Mouse (Mus musculus): ENCODE data around the gene Mrpl51. TPM values are rescaled to one million over a fixed set of nuclear protein-coding genes. Genes with fewer than 3 reads are reported as not detected.

Mrpl51 gene
- polyA plus RNA-seq, 1 experiment from 2014 or later: 202 TPM

- no peaks in the 10 kb centered on the region for H3K27me3 ChIP-seq (ENCODE audit: control insufficient read depth, insufficient read depth, low read length)
- ATAC-seq (ENCODE audit: insufficient number of reproducible peaks, insufficient read depth, low FRiP score, low read depth): no peak
- peak overlapping the region; percentile 55 for H3K4me3 ChIP-seq (ENCODE audit: low read depth, low read length)
- 37% methylated on average over 5 of the region's 5 CpGs for WGBS
- H3K27ac ChIP-seq (ENCODE audit: low read length): peak overlapping the region; percentile 96
- no peaks in the 10 kb centered on the region for H3K9me3 ChIP-seq (ENCODE audit: control insufficient read depth, low read depth, low read length)
- H3K9ac ChIP-seq (replicated peaks; ENCODE audit: low read depth, low read length): peak overlapping the region; percentile 69
- peaks cover 32% of the 10 kb centered on the region for H3K36me3 ChIP-seq (ENCODE audit: control insufficient read depth, insufficient read depth, low read length)
- H3K4me1 ChIP-seq (ENCODE audit: control insufficient read depth, insufficient read depth, low read length): peaks cover 3% of the 10 kb centered on the region; the same call in 1 of the 2 replicates
- H3K4me2 ChIP-seq (replicated peaks; ENCODE audit: low read depth, low read length): peak overlapping the region; percentile 94
Observed at GRCm38 (mm10) chr6:125192841-125193240, 1.2 kb downstream of the Mrpl51 start.

GRCm38 (mm10) chr6:125193390-125193789, 1.8 kb downstream of the Mrpl51 start:
- Histone ChIP-seq H3K4me1 (ENCODE audit: control insufficient read depth, insufficient read depth, low read length) (peaks cover 3% of the 10 kb centered on the region; the same call in 1 of the 2 replicates), H3K4me3 (ENCODE audit: low read depth, low read length) (no peak overlapping the region), H3K9me3 (ENCODE audit: control insufficient read depth, low read depth, low read length) (no peaks in the 10 kb centered on the region), H3K9ac (replicated peaks; ENCODE audit: low read depth, low read length) (no peak overlapping the region), H3K4me2 (replicated peaks; ENCODE audit: low read depth, low read length) (no peak overlapping the region), H3K36me3 (ENCODE audit: control insufficient read depth, insufficient read depth, low read length) (peaks cover 28% of the 10 kb centered on the region), H3K27me3 (ENCODE audit: control insufficient read depth, insufficient read depth, low read length) (no peaks in the 10 kb centered on the region), H3K27ac (ENCODE audit: low read length) (no peak overlapping the region)
- no peak for ATAC-seq (ENCODE audit: insufficient number of reproducible peaks, insufficient read depth, low FRiP score, low read depth)
- 55% methylated on average over 7 of the region's 7 CpGs for WGBS

- no peak overlapping the region for H3K27ac ChIP-seq (ENCODE audit: low read length)
- WGBS: 39% methylated on average over 1 of the region's 1 CpGs
Observed at GRCm38 (mm10) chr6:125195541-125196075, 4.0 kb downstream of the Mrpl51 start.

GRCm38 (mm10) chr6:125196301-125196700, 4.7 kb downstream of the Mrpl51 start:
- no peak for ATAC-seq (ENCODE audit: insufficient number of reproducible peaks, insufficient read depth, low FRiP score, low read depth)
- Histone ChIP-seq H3K4me3 (ENCODE audit: low read depth, low read length) (no peak overlapping the region), H3K27me3 (ENCODE audit: control insufficient read depth, insufficient read depth, low read length) (no peaks in the 10 kb centered on the region), H3K9ac (replicated peaks; ENCODE audit: low read depth, low read length) (no peak overlapping the region), H3K4me1 (ENCODE audit: control insufficient read depth, insufficient read depth, low read length) (peaks cover 3% of the 10 kb centered on the region; the same call in 1 of the 2 replicates), H3K9me3 (ENCODE audit: control insufficient read depth, low read depth, low read length) (no peaks in the 10 kb centered on the region), H3K27ac (ENCODE audit: low read length) (no peak overlapping the region), H3K4me2 (replicated peaks; ENCODE audit: low read depth, low read length) (no peak overlapping the region), H3K36me3 (ENCODE audit: control insufficient read depth, insufficient read depth, low read length) (peaks cover 16% of the 10 kb centered on the region; the same call in 1 of the 2 replicates)
- WGBS: 71% methylated on average over 3 of the region's 3 CpGs

More at GRCm38 (mm10) chr6:125195541-125196075, 4.0 kb downstream of the Mrpl51 start:
- peaks cover 3% of the 10 kb centered on the region; the same call in 1 of the 2 replicates for H3K4me1 ChIP-seq (ENCODE audit: control insufficient read depth, insufficient read depth, low read length)
- H3K9ac ChIP-seq (replicated peaks; ENCODE audit: low read depth, low read length): no peak overlapping the region
- H3K4me2 ChIP-seq (replicated peaks; ENCODE audit: low read depth, low read length): no peak overlapping the region
- peaks cover 16% of the 10 kb centered on the region; the same call in 1 of the 2 replicates for H3K36me3 ChIP-seq (ENCODE audit: control insufficient read depth, insufficient read depth, low read length)
- H3K27me3 ChIP-seq (ENCODE audit: control insufficient read depth, insufficient read depth, low read length): no peaks in the 10 kb centered on the region
- H3K9me3 ChIP-seq (ENCODE audit: control insufficient read depth, low read depth, low read length): no peaks in the 10 kb centered on the region
- ATAC-seq (ENCODE audit: insufficient number of reproducible peaks, insufficient read depth, low FRiP score, low read depth): no peak
- no peak overlapping the region for H3K4me3 ChIP-seq (ENCODE audit: low read depth, low read length)

- Histone ChIP-seq H3K9ac (replicated peaks; ENCODE audit: low read depth, low read length) (no peak overlapping the region), H3K4me1 (ENCODE audit: control insufficient read depth, insufficient read depth, low read length) (peaks cover 3% of the 10 kb centered on the region; the same call in 1 of the 2 replicates), H3K9me3 (ENCODE audit: control insufficient read depth, low read depth, low read length) (no peaks in the 10 kb centered on the region), H3K36me3 (ENCODE audit: control insufficient read depth, insufficient read depth, low read length) (peaks cover 16% of the 10 kb centered on the region; the same call in 1 of the 2 replicates), H3K4me2 (replicated peaks; ENCODE audit: low read depth, low read length) (no peak overlapping the region), H3K27ac (ENCODE audit: low read length) (no peak overlapping the region), H3K4me3 (ENCODE audit: low read depth, low read length) (no peak overlapping the region), H3K27me3 (ENCODE audit: control insufficient read depth, insufficient read depth, low read length) (no peaks in the 10 kb centered on the region)
- WGBS: 81% methylated on average over 5 of the region's 5 CpGs
- no peak for ATAC-seq (ENCODE audit: insufficient number of reproducible peaks, insufficient read depth, low FRiP score, low read depth)
Observed at GRCm38 (mm10) chr6:125197166-125197565, 5.6 kb downstream of the Mrpl51 start.

GRCm38 (mm10) chr6:125210436-125210835, 18.8 kb downstream of the Mrpl51 start:
- H3K4me3 ChIP-seq (ENCODE audit: low read depth, low read length): no peak overlapping the region
- no peaks in the 10 kb centered on the region for H3K36me3 ChIP-seq (ENCODE audit: control insufficient read depth, insufficient read depth, low read length)
- no peaks in the 10 kb centered on the region for H3K9me3 ChIP-seq (ENCODE audit: control insufficient read depth, low read depth, low read length)
- H3K9ac ChIP-seq (replicated peaks; ENCODE audit: low read depth, low read length): no peak overlapping the region
- no peaks in the 10 kb centered on the region for H3K4me1 ChIP-seq (ENCODE audit: control insufficient read depth, insufficient read depth, low read length)
- no peaks in the 10 kb centered on the region for H3K27me3 ChIP-seq (ENCODE audit: control insufficient read depth, insufficient read depth, low read length)
- H3K27ac ChIP-seq (ENCODE audit: low read length): no peak overlapping the region
- no peak overlapping the region for H3K4me2 ChIP-seq (replicated peaks; ENCODE audit: low read depth, low read length)
- ATAC-seq (ENCODE audit: insufficient number of reproducible peaks, insufficient read depth, low FRiP score, low read depth): no peak
- 90% methylated on average over 1 of the region's 1 CpGs for WGBS

GRCm38 (mm10) chr6:125212621-125213020, 21.0 kb downstream of the Mrpl51 start:
- H3K27ac ChIP-seq (ENCODE audit: low read length): no peak overlapping the region
- H3K27me3 ChIP-seq (ENCODE audit: control insufficient read depth, insufficient read depth, low read length): no peaks in the 10 kb centered on the region
- no peak overlapping the region for H3K9ac ChIP-seq (replicated peaks; ENCODE audit: low read depth, low read length)
- 36% methylated on average over 2 of the region's 2 CpGs for WGBS
- ATAC-seq (ENCODE audit: insufficient number of reproducible peaks, insufficient read depth, low FRiP score, low read depth): no peak
- no peak overlapping the region for H3K4me3 ChIP-seq (ENCODE audit: low read depth, low read length)
- H3K36me3 ChIP-seq (ENCODE audit: control insufficient read depth, insufficient read depth, low read length): no peaks in the 10 kb centered on the region
- H3K4me2 ChIP-seq (replicated peaks; ENCODE audit: low read depth, low read length): no peak overlapping the region
- peaks cover 3% of the 10 kb centered on the region; the same call in 1 of the 2 replicates for H3K4me1 ChIP-seq (ENCODE audit: control insufficient read depth, insufficient read depth, low read length)
- no peaks in the 10 kb centered on the region for H3K9me3 ChIP-seq (ENCODE audit: control insufficient read depth, low read depth, low read length)

GRCm38 (mm10) chr6:125213129-125213528, 21.5 kb downstream of the Mrpl51 start:
- H3K36me3 ChIP-seq (ENCODE audit: control insufficient read depth, insufficient read depth, low read length): no peaks in the 10 kb centered on the region
- H3K4me2 ChIP-seq (replicated peaks; ENCODE audit: low read depth, low read length): no peak overlapping the region
- no peaks in the 10 kb centered on the region for H3K9me3 ChIP-seq (ENCODE audit: control insufficient read depth, low read depth, low read length)
- no peak overlapping the region for H3K9ac ChIP-seq (replicated peaks; ENCODE audit: low read depth, low read length)
- no peak overlapping the region for H3K27ac ChIP-seq (ENCODE audit: low read length)
- no peaks in the 10 kb centered on the region for H3K27me3 ChIP-seq (ENCODE audit: control insufficient read depth, insufficient read depth, low read length)
- H3K4me3 ChIP-seq (ENCODE audit: low read depth, low read length): no peak overlapping the region
- peaks cover 3% of the 10 kb centered on the region; the same call in 1 of the 2 replicates for H3K4me1 ChIP-seq (ENCODE audit: control insufficient read depth, insufficient read depth, low read length)
- no peak for ATAC-seq (ENCODE audit: insufficient number of reproducible peaks, insufficient read depth, low FRiP score, low read depth)
- WGBS: 67% methylated on average over 6 of the region's 6 CpGs

- no peak for ATAC-seq (ENCODE audit: insufficient number of reproducible peaks, insufficient read depth, low FRiP score, low read depth)
- no peak overlapping the region for H3K9ac ChIP-seq (replicated peaks; ENCODE audit: low read depth, low read length)
Observed at GRCm38 (mm10) chr6:125213715-125214114, 22.1 kb downstream of the Mrpl51 start.

More at GRCm38 (mm10) chr6:125213715-125214114, 22.1 kb downstream of the Mrpl51 start:
- H3K4me2 ChIP-seq (replicated peaks; ENCODE audit: low read depth, low read length): no peak overlapping the region
- H3K27me3 ChIP-seq (ENCODE audit: control insufficient read depth, insufficient read depth, low read length): no peaks in the 10 kb centered on the region
- H3K36me3 ChIP-seq (ENCODE audit: control insufficient read depth, insufficient read depth, low read length): no peaks in the 10 kb centered on the region
- WGBS: 78% methylated on average over 6 of the region's 6 CpGs
- H3K4me1 ChIP-seq (ENCODE audit: control insufficient read depth, insufficient read depth, low read length): peaks cover 3% of the 10 kb centered on the region; the same call in 1 of the 2 replicates
- no peak overlapping the region for H3K27ac ChIP-seq (ENCODE audit: low read length)
- no peaks in the 10 kb centered on the region for H3K9me3 ChIP-seq (ENCODE audit: control insufficient read depth, low read depth, low read length)
- no peak overlapping the region for H3K4me3 ChIP-seq (ENCODE audit: low read depth, low read length)
